Mouse (Mus musculus) testis, adult 2 months (tissue): ENCODE measurements around the gene Cd5.

Source experiments
- CTCF ChIP-seq: fragments of 200-500 bp; IDR thresholded peaks from 2 replicates; pipeline ENCODE4 v1.5.1; 2012; ENCODE audit warnings: low read depth, mild to moderate bottlenecking, inconsistent platforms, low read length, moderate library complexity; ENCODE audit not compliant: control insufficient read depth, insufficient read depth, insufficient replicate concordance
- POLR2A ChIP-seq: fragments of 200-500 bp; IDR thresholded peaks from 2 replicates; pipeline ENCODE4 v1.6.1; 2012; ENCODE audit warnings: low read depth, mild to moderate bottlenecking, inconsistent platforms, low read length, moderate library complexity; ENCODE audit not compliant: control insufficient read depth

DNA sequence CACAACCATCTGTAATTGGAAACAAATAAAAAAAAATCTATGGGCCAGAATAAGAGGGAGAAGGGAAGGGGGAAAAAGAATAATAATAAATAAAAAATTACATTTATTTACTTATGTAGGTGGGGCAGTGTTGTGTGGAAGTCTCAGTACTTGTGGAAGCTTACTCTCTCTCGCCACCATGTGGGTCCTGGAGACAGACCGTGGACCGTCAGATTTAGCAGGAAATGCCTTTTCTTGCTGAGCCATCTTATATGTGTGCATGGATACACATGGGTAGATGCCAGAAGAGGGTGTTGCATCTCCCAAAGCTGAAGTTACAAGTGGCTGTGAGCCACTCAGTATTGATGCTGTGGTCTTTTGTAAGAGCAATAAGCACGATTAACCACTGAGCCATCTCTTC, 57.2 kb downstream of the Cd5 start:
- TF ChIP-seq CTCF, result no peak
- no peak for TF ChIP-seq POLR2A
